Mouse (Mus musculus) liver, embryonic 15.5 days (tissue): ENCODE results near the gene L3mbtl1. TPM values are rescaled to one million over a fixed set of nuclear protein-coding genes. Genes with fewer than 3 reads are reported as not detected.
"Not testable (repeated sequence)": the region's sequence is repeated elsewhere in the genome, so short reads cannot be mapped to it uniquely, and the experiment has no call there.

Experiments
- ATAC-seq: fragments of 200-750 bp; cut with Nextera tagmentation; 2 replicates; pipeline ENCODE4 v1.8.0; 2017; ENCODE audit warnings: moderate number of reproducible peaks, mild to moderate bottlenecking, moderate library complexity; ENCODE audit not compliant: insufficient read depth
- H3K27ac ChIP-seq: fragments of 300-500 bp; sonication (generic); replicated peaks from 2 replicates; pipeline ENCODE4 v1.5.1; 2015; ENCODE audit warnings: mild to moderate bottlenecking, inconsistent platforms
- H3K27me3 ChIP-seq: fragments of 300-500 bp; sonication (generic); 2 replicates; pipeline ENCODE4 v1.6.1; 2015; ENCODE audit warnings: mild to moderate bottlenecking, inconsistent platforms
- H3K36me3 ChIP-seq: fragments of 300-500 bp; sonication (generic); replicated peaks from 2 replicates; pipeline ENCODE4 v1.6.1; 2015; ENCODE audit warnings: moderate library complexity, mild to moderate bottlenecking, inconsistent platforms
- H3K4me1 ChIP-seq: fragments of 300-500 bp; sonication (generic); replicated peaks from 2 replicates; pipeline ENCODE4 v1.6.1; 2015; ENCODE audit warnings: inconsistent platforms
- H3K4me2 ChIP-seq: fragments of 300-500 bp; sonication (generic); 2 replicates; pipeline ENCODE4 v1.6.1; 2015; ENCODE audit warnings: moderate library complexity, mild to moderate bottlenecking, inconsistent platforms
- H3K4me3 ChIP-seq: fragments of 300-500 bp; sonication (generic); replicated peaks from 2 replicates; pipeline ENCODE4 v1.5.1; 2015; ENCODE audit warnings: mild to moderate bottlenecking, inconsistent platforms
- H3K9ac ChIP-seq: fragments of 300-500 bp; sonication (generic); 2 replicates; pipeline ENCODE4 v1.6.1; 2015; ENCODE audit warnings: moderate library complexity, mild to moderate bottlenecking, inconsistent platforms
- H3K9me3 ChIP-seq: fragments of 300-500 bp; sonication (generic); replicated peaks from 2 replicates; pipeline ENCODE4 v1.6.1; 2016; ENCODE audit warnings: inconsistent platforms
- WGBS: fragments of 180-500 bp; shearing (Covaris S2); methylation state at CpG from one replicate; pipeline ENCODE4 v1.1.7; 2015; ENCODE audit warnings: mixed read lengths; ENCODE audit not compliant: insufficient replicate concordance; 5-methylcytosine and 5-hydroxymethylcytosine counted together
- polyA plus RNA-seq: library from polyadenylated mRNA; unstranded; fragments of >200 nt; fragmentation: Nextera tagmentation; extraction: Ambion mirVana; gene quantifications from 2 replicates; pipeline ENCODE4 v1.2.1, GENCODE M21; 2015

The L3mbtl1 gene
- 0.02 and 0.06 TPM in 2 replicates for polyA plus RNA-seq

- ATAC-seq = no peak
- peaks cover 20% of the 10 kb centered on the region for H3K4me1 ChIP-seq
- peak within 1 kb of the TSS; percentile 68 for H3K4me2 ChIP-seq
- no peaks in the 10 kb centered on the region for H3K9me3 ChIP-seq
- H3K9ac ChIP-seq = no peak within 1 kb of the TSS
- H3K4me3 ChIP-seq = peak within 1 kb of the TSS; percentile 48
- peaks cover 31% of the 10 kb centered on the region for H3K36me3 ChIP-seq
- H3K27ac ChIP-seq = no peak within 1 kb of the TSS
- H3K27me3 ChIP-seq = peaks cover 50% of the 10 kb centered on the region
- under 1% methylated on average over 40 of the region's 40 CpGs for WGBS
Observed at GRCm38 (mm10) chr2:162943148-162943846, at the start of gene L3mbtl1. L3mbtl1 (plus strand) TSS chr2:162943472.

GRCm38 (mm10) chr2:162899256-162899655, 44.0 kb upstream of the L3mbtl1 start:
- not testable (repeated sequence) for H3K9me3 ChIP-seq, H3K36me3 ChIP-seq, H3K4me2 ChIP-seq, H3K9ac ChIP-seq, H3K27ac ChIP-seq, H3K4me1 ChIP-seq, ATAC-seq, H3K4me3 ChIP-seq, H3K27me3 ChIP-seq
- 82% methylated on average over 20 of the region's 20 CpGs for WGBS

- ATAC-seq = no peak
- Histone ChIP-seq H3K36me3 (no peaks in the 10 kb centered on the region), H3K4me3 (no peak overlapping the region), H3K4me1 (no peaks in the 10 kb centered on the region), H3K4me2 (no peak overlapping the region), H3K9ac (no peak overlapping the region), H3K9me3 (no peaks in the 10 kb centered on the region), H3K27ac (no peak overlapping the region), H3K27me3 (no peaks in the 10 kb centered on the region)
- 55% methylated on average over 12 of the region's 12 CpGs for whole genome bisulfite sequencing
Observed at GRCm38 (mm10) chr2:162899880-162900589, 43.2 kb upstream of the L3mbtl1 start.

GRCm38 (mm10) chr2:162900590-162900916, 42.7 kb upstream of the L3mbtl1 start:
- no peak for ATAC-seq
- Histone ChIP-seq H3K4me3 (no peak overlapping the region), H3K4me2 (no peak overlapping the region), H3K9me3 (no peaks in the 10 kb centered on the region), H3K27me3 (no peaks in the 10 kb centered on the region), H3K9ac (no peak overlapping the region), H3K27ac (no peak overlapping the region), H3K36me3 (no peaks in the 10 kb centered on the region), H3K4me1 (no peaks in the 10 kb centered on the region)
- 54% methylated on average over 2 of the region's 2 CpGs for WGBS

- H3K27me3 ChIP-seq = 0 out of 2 replicates have a peak, but pooled peaks cover 3% of the 10 kb centered on the region
- H3K4me1 ChIP-seq = no peaks in the 10 kb centered on the region
- no peak for ATAC-seq
- no peak overlapping the region for H3K4me2 ChIP-seq
- no peak overlapping the region for H3K27ac ChIP-seq
- no peak overlapping the region for H3K4me3 ChIP-seq
- H3K36me3 ChIP-seq = no peaks in the 10 kb centered on the region
- no peak overlapping the region for H3K9ac ChIP-seq
- no peaks in the 10 kb centered on the region for H3K9me3 ChIP-seq
- 52% methylated on average over 4 of the region's 4 CpGs for WGBS
Observed at GRCm38 (mm10) chr2:162905902-162906301, 37.4 kb upstream of the L3mbtl1 start.

- H3K9ac ChIP-seq = no peak overlapping the region
- no peak for ATAC-seq
- no peak overlapping the region for H3K4me3 ChIP-seq
- 0 out of 2 replicates have a peak, but pooled peaks cover 3% of the 10 kb centered on the region for H3K27me3 ChIP-seq
- WGBS = 54% methylated on average over 16 of the region's 16 CpGs
- H3K4me2 ChIP-seq = no peak overlapping the region
- H3K36me3 ChIP-seq = no peaks in the 10 kb centered on the region
- no peaks in the 10 kb centered on the region for H3K4me1 ChIP-seq
- no peak overlapping the region for H3K27ac ChIP-seq
- no peaks in the 10 kb centered on the region for H3K9me3 ChIP-seq
Observed at GRCm38 (mm10) chr2:162908052-162908491, 35.2 kb upstream of the L3mbtl1 start.

GRCm38 (mm10) chr2:162914040-162914439, 29.2 kb upstream of the L3mbtl1 start:
- no peaks in the 10 kb centered on the region for H3K9me3 ChIP-seq
- 0 out of 2 replicates have a peak, but pooled peaks cover 3% of the 10 kb centered on the region for H3K27me3 ChIP-seq
- no peaks in the 10 kb centered on the region for H3K4me1 ChIP-seq
- no peak overlapping the region for H3K4me2 ChIP-seq
- H3K9ac ChIP-seq = no peak overlapping the region
- no peak overlapping the region for H3K27ac ChIP-seq
- no peaks in the 10 kb centered on the region for H3K36me3 ChIP-seq
- no peak overlapping the region for H3K4me3 ChIP-seq
- ATAC-seq = no peak
- 49% methylated on average over 3 of the region's 3 CpGs for WGBS

GRCm38 (mm10) chr2:162914519-162914918, 28.8 kb upstream of the L3mbtl1 start:
- Histone ChIP-seq H3K4me3 (no peak overlapping the region), H3K4me1 (no peaks in the 10 kb centered on the region), H3K36me3 (no peaks in the 10 kb centered on the region), H3K27ac (no peak overlapping the region), H3K9ac (no peak overlapping the region), H3K4me2 (no peak overlapping the region), H3K27me3 (0 out of 2 replicates have a peak, but pooled peaks cover under 1% of the 10 kb centered on the region), H3K9me3 (no peaks in the 10 kb centered on the region)
- WGBS = 59% methylated on average over 2 of the region's 2 CpGs
- no peak for ATAC-seq

GRCm38 (mm10) chr2:162919926-162920325, 23.3 kb upstream of the L3mbtl1 start:
- WGBS = 38% methylated on average over 5 of the region's 5 CpGs
- Histone ChIP-seq H3K4me2 (no peak overlapping the region), H3K9ac (no peak overlapping the region), H3K36me3 (no peaks in the 10 kb centered on the region), H3K27ac (no peak overlapping the region), H3K4me1 (no peaks in the 10 kb centered on the region), H3K27me3 (peaks cover 5% of the 10 kb centered on the region; the same call in 1 of the 2 replicates), H3K4me3 (no peak overlapping the region), H3K9me3 (no peaks in the 10 kb centered on the region)
- ATAC-seq = no peak

- ATAC-seq = no peak
- H3K4me3 ChIP-seq = no peak overlapping the region
- no peaks in the 10 kb centered on the region for H3K4me1 ChIP-seq
- H3K4me2 ChIP-seq = no peak overlapping the region
- H3K27me3 ChIP-seq = peaks cover 5% of the 10 kb centered on the region; the same call in 1 of the 2 replicates
- no peaks in the 10 kb centered on the region for H3K36me3 ChIP-seq
- 11% methylated on average over 6 of the region's 6 CpGs for WGBS
- H3K27ac ChIP-seq = no peak overlapping the region
- no peak overlapping the region for H3K9ac ChIP-seq
- no peaks in the 10 kb centered on the region for H3K9me3 ChIP-seq
Observed at GRCm38 (mm10) chr2:162922183-162922582, 21.1 kb upstream of the L3mbtl1 start.

GRCm38 (mm10) chr2:162922834-162923233, 20.4 kb upstream of the L3mbtl1 start:
- no peak overlapping the region for H3K4me2 ChIP-seq
- H3K36me3 ChIP-seq = no peaks in the 10 kb centered on the region
- peaks cover 2% of the 10 kb centered on the region for H3K4me1 ChIP-seq
- ATAC-seq = no peak
- no peak overlapping the region for H3K4me3 ChIP-seq
- no peak overlapping the region for H3K27ac ChIP-seq
- 64% methylated on average over 5 of the region's 5 CpGs for WGBS
- H3K9ac ChIP-seq = no peak overlapping the region
- peaks cover 5% of the 10 kb centered on the region; the same call in 1 of the 2 replicates for H3K27me3 ChIP-seq
- no peaks in the 10 kb centered on the region for H3K9me3 ChIP-seq
